Mouse (Mus musculus): ENCODE results near the gene H2-M10.2. TPM values are rescaled to one million over a fixed set of nuclear protein-coding genes. Genes with fewer than 3 reads are reported as not detected.
A peak's percentile ranks its signal among the peaks of the same experiment; 100 is the strongest.

H2-M10.2 gene
- polyA plus RNA-seq, 1 experiment from 2014 or later: not detected

- peak within 1 kb of the TSS; percentile 92 for H3K4me2 ChIP-seq
- H3K27me3 ChIP-seq: no peaks in the 10 kb centered on the region
- H3K36me3 ChIP-seq: peaks cover 42% of the 10 kb centered on the region
- peak within 1 kb of the TSS; percentile 90 for H3K4me3 ChIP-seq (replicated peaks)
- ATAC-seq (ENCODE audit: insufficient number of reproducible peaks, insufficient read depth, low FRiP score, low TSS enrichment, low read depth): peak; percentile 84
- 1% methylated on average over 41 of the region's 43 CpGs for WGBS
- peak within 1 kb of the TSS; percentile 91 for H3K9ac ChIP-seq (replicated peaks)
- peak within 1 kb of the TSS; percentile 93 for H3K27ac ChIP-seq
- H3K4me1 ChIP-seq (replicated peaks): peaks cover 27% of the 10 kb centered on the region
- no peaks in the 10 kb centered on the region for H3K9me3 ChIP-seq
These were observed 14.6 kb downstream of the H2-M10.2 start, which contains the start of gene Trim39 for GRCm38 (mm10) chr17:36271586-36272256. Gene Trim39, minus strand, starts transcription at chr17:36272247.

DNA sequence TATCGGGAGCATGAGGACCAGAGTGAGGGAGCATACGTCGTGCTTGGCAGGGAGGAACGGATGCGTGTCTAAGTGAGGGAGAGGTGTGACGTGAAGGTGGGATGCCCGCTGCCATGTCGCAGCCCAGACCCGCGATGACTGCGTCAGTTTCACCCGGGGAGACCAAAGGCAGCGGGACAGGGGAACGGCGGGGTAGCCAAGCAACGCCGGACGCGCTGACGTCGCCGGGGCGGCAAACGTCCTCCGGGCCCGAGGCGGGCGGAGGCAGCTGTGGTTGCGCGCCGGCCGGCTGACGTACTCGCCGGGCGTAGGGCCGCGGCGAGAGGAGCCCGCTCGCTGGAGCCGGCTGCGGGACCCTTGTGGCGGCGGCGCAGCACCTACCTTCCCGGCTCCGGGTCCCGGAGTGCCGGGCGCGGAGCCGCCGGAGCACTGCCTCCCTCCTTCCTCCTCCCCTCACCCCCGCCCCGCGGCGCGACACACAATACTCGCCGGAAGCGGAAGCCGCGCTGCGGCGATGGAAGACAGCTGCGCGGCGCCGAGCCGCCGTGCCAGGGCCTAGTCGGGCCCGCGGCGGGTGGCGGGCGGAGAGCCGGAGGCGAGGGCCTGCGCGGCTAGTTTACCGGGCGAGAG is 15.2 kb downstream of the H2-M10.2 start:
- Histone ChIP-seq H3K27ac (peak overlapping the region; percentile 93), H3K27me3 (no peaks in the 10 kb centered on the region), H3K4me1 (replicated peaks) (peaks cover 27% of the 10 kb centered on the region), H3K9me3 (no peaks in the 10 kb centered on the region), H3K4me3 (replicated peaks) (peak overlapping the region; percentile 90), H3K36me3 (peaks cover 42% of the 10 kb centered on the region), H3K4me2 (peak overlapping the region; percentile 92), H3K9ac (replicated peaks) (peak overlapping the region; percentile 91)
- WGBS: under 1% methylated on average over 69 of the region's 84 CpGs
- peak; percentile 85 for ATAC-seq (ENCODE audit: insufficient number of reproducible peaks, insufficient read depth, low FRiP score, low TSS enrichment, low read depth)

DNA sequence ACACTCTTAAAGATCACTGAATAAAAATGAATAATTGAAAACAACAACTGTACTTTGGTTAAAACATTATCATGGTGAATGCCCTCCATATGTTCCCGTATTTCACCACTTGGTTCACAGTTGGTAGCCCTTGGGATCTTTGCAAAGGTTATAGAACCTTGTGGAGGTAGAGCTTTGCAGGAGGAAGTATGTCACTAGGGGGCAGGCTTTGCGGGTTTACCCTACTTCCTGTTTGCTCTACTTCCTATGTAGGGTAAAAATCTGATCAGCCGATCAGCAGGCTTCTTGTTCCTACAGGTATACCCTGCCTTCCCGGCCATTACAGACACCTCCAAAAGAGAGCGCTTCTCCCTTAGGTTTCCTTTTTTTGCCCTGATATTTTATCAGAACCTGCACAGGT is 20.5 kb downstream of the H2-M10.2 start:
- no peak overlapping the region for H3K4me2 ChIP-seq
- 79% methylated on average over 5 of the region's 5 CpGs for WGBS
- no peak overlapping the region for H3K4me3 ChIP-seq (replicated peaks)
- H3K9ac ChIP-seq (replicated peaks): no peak overlapping the region
- peaks cover 72% of the 10 kb centered on the region for H3K36me3 ChIP-seq
- no peak overlapping the region for H3K27ac ChIP-seq
- peaks cover 10% of the 10 kb centered on the region for H3K4me1 ChIP-seq (replicated peaks)
- ATAC-seq (ENCODE audit: insufficient number of reproducible peaks, insufficient read depth, low FRiP score, low TSS enrichment, low read depth): no peak
- H3K9me3 ChIP-seq: no peaks in the 10 kb centered on the region
- no peaks in the 10 kb centered on the region for H3K27me3 ChIP-seq

GRCm38 (mm10) chr17:36264273-36264925 is 21.9 kb downstream of the H2-M10.2 start:
- no peaks in the 10 kb centered on the region for H3K4me1 ChIP-seq (replicated peaks)
- H3K9me3 ChIP-seq: no peaks in the 10 kb centered on the region
- H3K4me2 ChIP-seq: no peak overlapping the region
- WGBS: 90% methylated on average over 3 of the region's 3 CpGs
- H3K4me3 ChIP-seq (replicated peaks): no peak overlapping the region
- H3K27ac ChIP-seq: no peak overlapping the region
- no peak overlapping the region for H3K9ac ChIP-seq (replicated peaks)
- H3K27me3 ChIP-seq: no peaks in the 10 kb centered on the region
- no peak for ATAC-seq (ENCODE audit: insufficient number of reproducible peaks, insufficient read depth, low FRiP score, low TSS enrichment, low read depth)
- H3K36me3 ChIP-seq: peaks cover 87% of the 10 kb centered on the region

DNA sequence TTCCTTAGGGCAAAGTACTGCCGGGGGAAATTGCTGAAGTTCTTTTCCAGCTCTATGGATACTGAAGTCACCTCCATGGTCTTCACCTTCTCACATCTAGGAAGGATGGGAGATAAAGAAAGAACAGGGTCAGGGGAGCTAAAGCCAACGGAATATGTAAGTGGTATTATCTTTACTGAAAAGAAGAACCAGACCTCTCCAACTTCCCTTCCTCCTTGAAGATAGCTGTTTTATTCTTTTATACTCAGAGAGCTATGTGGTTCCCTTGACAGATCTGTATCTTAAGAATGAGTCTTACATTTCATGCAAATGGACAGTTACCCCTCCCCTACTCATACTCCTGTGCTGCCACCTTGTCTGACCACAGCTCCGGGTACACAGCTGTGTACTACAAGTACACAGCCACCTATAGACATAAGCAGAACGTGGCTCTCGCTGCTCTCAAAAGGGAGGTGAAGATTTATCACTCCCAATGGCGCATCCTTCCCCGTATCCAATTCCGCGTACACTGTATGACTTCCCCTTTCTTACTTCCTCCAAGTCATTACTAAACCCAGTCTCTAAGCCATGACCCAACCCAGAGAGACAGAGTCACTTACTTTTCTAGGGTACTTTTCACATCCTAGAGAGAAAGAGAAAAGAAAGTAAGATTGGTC is 24.7 kb downstream of the H2-M10.2 start:
- peaks cover 4% of the 10 kb centered on the region for H3K4me1 ChIP-seq (replicated peaks)
- no peak overlapping the region for H3K27ac ChIP-seq
- no peaks in the 10 kb centered on the region for H3K9me3 ChIP-seq
- no peak overlapping the region for H3K4me3 ChIP-seq (replicated peaks)
- no peak overlapping the region for H3K4me2 ChIP-seq
- 91% methylated on average over 9 of the region's 9 CpGs for WGBS
- H3K27me3 ChIP-seq: no peaks in the 10 kb centered on the region
- no peak overlapping the region for H3K9ac ChIP-seq (replicated peaks)
- no peak for ATAC-seq (ENCODE audit: insufficient number of reproducible peaks, insufficient read depth, low FRiP score, low TSS enrichment, low read depth)
- H3K36me3 ChIP-seq: peaks cover 79% of the 10 kb centered on the region

GRCm38 (mm10) chr17:36257969-36258368 is 28.3 kb downstream of the H2-M10.2 start, which contains the start of gene Rpp21:
Gene Rpp21, minus strand, starts transcription at chr17:36258069.
- no peaks in the 10 kb centered on the region for H3K9me3 ChIP-seq
- peak within 1 kb of the TSS; percentile 55 for H3K4me2 ChIP-seq
- H3K9ac ChIP-seq (replicated peaks): peak within 1 kb of the TSS; percentile 76
- H3K36me3 ChIP-seq: peaks cover 47% of the 10 kb centered on the region
- no peak for ATAC-seq (ENCODE audit: insufficient number of reproducible peaks, insufficient read depth, low FRiP score, low TSS enrichment, low read depth)
- H3K4me1 ChIP-seq (replicated peaks): peaks cover 6% of the 10 kb centered on the region
- peaks cover 3% of the 10 kb centered on the region; the same call in 1 of the 2 replicates for H3K27me3 ChIP-seq
- H3K4me3 ChIP-seq (replicated peaks): peak within 1 kb of the TSS; percentile 72
- WGBS: 54% methylated on average over 6 of the region's 6 CpGs
- peak within 1 kb of the TSS; percentile 80 for H3K27ac ChIP-seq

DNA sequence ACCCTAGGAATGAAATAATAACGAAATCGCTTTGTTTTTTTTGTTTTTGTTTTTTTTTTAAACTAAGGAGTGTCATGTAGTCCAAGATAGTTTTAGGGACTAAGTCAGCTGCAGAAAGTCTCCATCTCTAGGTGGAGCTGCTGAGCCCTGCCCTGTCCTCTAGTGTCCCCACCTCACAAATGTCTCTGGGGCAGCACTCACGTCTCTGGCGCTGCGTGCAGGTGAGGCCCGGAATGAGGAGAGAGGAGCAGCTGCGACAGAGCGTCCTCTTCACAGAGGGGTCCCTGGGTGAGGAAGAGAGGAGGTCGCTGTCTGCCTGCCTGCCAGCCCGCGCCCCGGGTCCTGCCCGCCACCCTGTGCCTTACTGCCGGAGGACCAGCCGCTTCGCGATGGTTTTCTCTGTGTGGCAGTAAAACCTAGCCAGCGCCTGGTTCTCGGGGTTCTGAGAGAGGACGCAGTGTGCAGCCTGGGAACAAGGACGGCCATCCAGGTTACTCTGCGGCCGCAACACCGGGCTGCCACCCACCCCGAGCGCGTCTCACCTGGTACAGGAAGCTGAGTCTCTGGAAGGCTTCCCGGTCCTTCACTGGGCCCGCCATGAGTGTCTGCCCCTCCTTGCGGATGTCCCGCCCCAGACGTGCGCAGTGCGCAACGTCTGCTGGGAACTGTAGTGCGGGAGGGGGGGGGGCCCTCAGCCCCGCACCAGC is 28.9 kb downstream of the H2-M10.2 start:
- peaks cover 8% of the 10 kb centered on the region for H3K27me3 ChIP-seq
- H3K4me3 ChIP-seq (replicated peaks): peak overlapping the region; percentile 72
- WGBS: 1% methylated on average over 37 of the region's 37 CpGs
- H3K4me2 ChIP-seq: peak overlapping the region; percentile 55
- ATAC-seq (ENCODE audit: insufficient number of reproducible peaks, insufficient read depth, low FRiP score, low TSS enrichment, low read depth): peak; percentile 94
- H3K9me3 ChIP-seq: no peaks in the 10 kb centered on the region
- peak overlapping the region; percentile 80 for H3K27ac ChIP-seq
- H3K9ac ChIP-seq (replicated peaks): peak overlapping the region; percentile 76
- H3K4me1 ChIP-seq (replicated peaks): peaks cover 6% of the 10 kb centered on the region
- peaks cover 41% of the 10 kb centered on the region for H3K36me3 ChIP-seq

DNA sequence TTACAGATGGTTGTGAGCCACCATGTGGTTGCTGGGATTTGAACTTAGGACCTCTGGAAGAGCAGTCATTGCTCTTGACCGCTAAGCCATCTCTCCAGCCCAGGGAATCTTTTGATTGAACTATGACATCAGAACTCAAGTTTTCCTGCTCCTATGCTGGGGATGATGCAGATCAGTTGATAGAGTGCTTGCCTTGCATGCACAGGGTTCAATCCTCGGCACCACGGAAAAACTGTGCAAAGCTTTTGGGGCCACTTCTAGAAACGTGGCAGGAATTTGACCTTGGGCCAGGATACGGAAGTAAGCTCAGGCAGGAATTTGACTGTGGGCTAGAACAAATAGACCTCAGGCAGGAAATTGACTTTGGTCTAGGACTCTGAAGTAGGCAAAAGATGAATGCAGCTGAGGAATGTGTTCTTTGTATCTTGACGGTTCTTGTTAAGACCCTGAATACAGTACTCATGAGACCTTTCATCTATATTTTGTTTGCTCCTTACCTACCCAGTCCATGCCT is 33.1 kb downstream of the H2-M10.2 start:
- peaks cover 6% of the 10 kb centered on the region for H3K4me1 ChIP-seq (replicated peaks)
- no peak for ATAC-seq (ENCODE audit: insufficient number of reproducible peaks, insufficient read depth, low FRiP score, low TSS enrichment, low read depth)
- H3K9me3 ChIP-seq: no peaks in the 10 kb centered on the region
- H3K27ac ChIP-seq: no peak overlapping the region
- no peaks in the 10 kb centered on the region for H3K36me3 ChIP-seq
- H3K4me3 ChIP-seq (replicated peaks): no peak overlapping the region
- H3K9ac ChIP-seq (replicated peaks): no peak overlapping the region
- 61% methylated on average over 6 of the region's 6 CpGs for WGBS
- H3K27me3 ChIP-seq: peaks cover 38% of the 10 kb centered on the region
- H3K4me2 ChIP-seq: no peak overlapping the region

DNA sequence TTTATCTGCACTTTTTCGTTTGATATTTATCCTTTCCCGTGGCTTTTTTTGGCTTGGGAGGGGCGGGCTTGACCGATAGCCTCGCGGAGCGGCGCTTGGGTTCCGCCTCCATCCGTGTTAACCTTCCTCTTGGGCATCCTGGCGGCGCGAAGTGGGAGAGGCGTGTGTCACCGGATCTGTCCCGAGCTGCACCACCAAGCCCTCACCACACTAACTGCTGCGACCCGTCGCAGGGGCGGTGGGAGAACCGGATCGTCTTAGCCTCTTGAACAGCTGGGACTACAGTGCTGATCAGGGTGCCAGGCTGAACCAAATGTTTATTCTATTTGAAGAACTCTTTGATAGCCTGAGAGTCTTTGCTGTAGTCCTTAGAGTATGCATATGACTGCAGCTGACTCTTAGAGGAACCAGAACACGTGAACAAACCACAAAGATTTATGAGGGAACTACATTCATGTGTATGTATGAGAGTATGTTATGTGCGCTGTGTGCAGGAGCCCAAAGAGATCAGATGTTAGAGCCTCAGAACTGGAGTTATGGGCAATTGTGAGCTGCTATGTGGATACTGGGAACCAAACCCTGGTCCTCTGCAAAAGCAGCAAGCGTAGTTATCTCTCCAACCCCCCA is 33.9 kb downstream of the H2-M10.2 start:
- H3K4me1 ChIP-seq (replicated peaks): peaks cover 6% of the 10 kb centered on the region
- peaks cover 45% of the 10 kb centered on the region for H3K27me3 ChIP-seq
- peak overlapping the region; percentile 48 for H3K4me2 ChIP-seq
- no peaks in the 10 kb centered on the region for H3K9me3 ChIP-seq
- H3K36me3 ChIP-seq: no peaks in the 10 kb centered on the region
- WGBS: 11% methylated on average over 25 of the region's 25 CpGs
- ATAC-seq (ENCODE audit: insufficient number of reproducible peaks, insufficient read depth, low FRiP score, low TSS enrichment, low read depth): no peak
- no peak overlapping the region for H3K9ac ChIP-seq (replicated peaks)
- H3K4me3 ChIP-seq (replicated peaks): peak overlapping the region; percentile 15
- no peak overlapping the region for H3K27ac ChIP-seq

DNA sequence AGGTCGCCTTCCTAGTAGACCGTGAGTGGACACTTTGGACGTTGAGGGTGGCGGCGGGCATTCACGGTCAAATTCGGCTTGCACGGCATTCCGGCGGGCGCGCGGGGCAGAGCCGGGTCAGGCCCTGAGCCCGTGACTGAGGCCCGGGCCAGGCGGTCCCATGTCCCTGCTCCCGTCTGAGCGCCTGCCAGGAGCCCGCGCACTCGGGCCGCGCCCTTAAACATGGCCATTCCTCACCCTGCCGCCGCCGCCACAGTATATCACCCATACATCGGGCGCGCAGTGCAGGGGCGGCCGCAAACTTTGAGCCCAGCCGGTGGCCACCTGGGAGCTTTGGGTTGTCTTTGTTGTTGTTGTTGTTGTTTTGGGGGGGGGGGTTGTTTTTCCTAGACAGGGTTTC is 37.4 kb downstream of the H2-M10.2 start:
- H3K27me3 ChIP-seq: peaks cover 48% of the 10 kb centered on the region

More for the DNA sequence above, 37.4 kb downstream of the H2-M10.2 start:
- Histone ChIP-seq H3K4me2 (peak overlapping the region; percentile 27; the same call in 1 of the 2 replicates), H3K9me3 (no peaks in the 10 kb centered on the region), H3K27ac (no peak overlapping the region), H3K9ac (replicated peaks) (no peak overlapping the region), H3K36me3 (no peaks in the 10 kb centered on the region), H3K4me3 (replicated peaks) (0 out of 2 replicates have a peak overlapping the region, but pooled peaks have one; percentile 17), H3K4me1 (replicated peaks) (no peaks in the 10 kb centered on the region; the same call in 1 of the 2 replicates)
- ATAC-seq (ENCODE audit: insufficient number of reproducible peaks, insufficient read depth, low FRiP score, low TSS enrichment, low read depth): no peak
- 21% methylated on average over 33 of the region's 33 CpGs for WGBS
